Mouse (Mus musculus): ENCODE data around the gene Morn3.

DNA sequence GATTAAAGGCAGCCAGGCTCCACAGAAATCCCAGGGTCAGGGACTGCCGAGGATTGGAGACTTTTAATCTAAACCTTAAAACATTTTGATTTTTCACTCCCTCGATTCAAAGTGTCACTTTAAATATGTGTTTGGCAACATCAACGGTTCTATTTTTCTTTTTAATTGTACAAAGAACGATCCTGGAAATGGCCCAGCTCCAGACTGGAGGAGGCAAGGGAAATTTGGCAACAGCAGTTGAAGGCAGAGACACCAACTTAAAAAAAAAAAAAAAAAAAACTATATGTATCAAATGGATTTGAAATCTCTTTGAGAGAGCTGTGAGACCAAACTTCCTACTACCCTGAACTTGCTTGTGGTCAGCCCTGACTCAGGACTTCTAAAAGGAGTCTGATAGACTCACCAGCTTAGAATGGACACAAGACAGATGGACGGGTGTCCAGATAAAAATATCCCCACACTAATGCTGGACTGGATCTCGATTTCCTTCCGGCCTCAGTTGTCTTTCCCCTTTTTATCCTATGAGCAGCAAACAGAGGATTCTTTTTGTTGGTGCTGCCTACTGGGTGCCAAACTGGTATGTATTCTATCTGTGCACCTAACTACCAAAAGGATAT is 37.8 kb downstream of the Morn3 start:
- no peak for TF ChIP-seq CTCF (IDR thresholded peaks at IDR 0.05)
- TF ChIP-seq EP300 (IDR thresholded peaks at IDR 0.05), result no peak

All from lung, postnatal 0 days (tissue).